Mouse (Mus musculus) bone marrow macrophage, adult 2 months (primary cell): ENCODE data around the gene Ndufs4.

Experiments used
- CTCF ChIP-seq: IDR thresholded peaks from 2 replicates; pipeline ENCODE4 v1.5.1; 2012; ENCODE audit warnings: low read depth, mild to moderate bottlenecking, low read length, moderate library complexity
- POLR2A ChIP-seq: IDR thresholded peaks from 2 replicates; pipeline ENCODE4 v1.6.1; 2012; ENCODE audit warnings: mild to moderate bottlenecking, low read depth, low read length, borderline replicate concordance

DNA sequence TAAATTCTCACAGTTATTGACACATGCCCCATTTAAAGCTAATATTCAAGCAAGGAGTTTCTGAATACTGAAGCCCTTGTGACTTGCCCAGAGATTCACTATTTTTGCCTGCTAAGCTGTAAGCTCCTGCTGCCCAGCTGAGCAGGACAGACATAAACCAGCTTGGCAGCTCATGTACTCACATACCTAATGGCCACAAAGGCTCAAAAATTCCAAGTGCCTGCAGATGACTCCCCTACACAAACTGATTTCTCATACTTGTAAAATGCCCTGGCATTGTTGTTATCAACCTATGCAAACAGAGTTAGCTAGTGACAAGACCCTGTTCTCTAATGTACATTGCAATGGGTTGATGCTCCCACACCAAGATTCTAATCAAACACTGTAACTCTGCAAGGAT is 68.9 kb downstream of the Ndufs4 start:
- TF ChIP-seq CTCF (no peak), POLR2A (no peak)
